Comparison of ENCODE assay signal across 19 mouse cellular contexts in the genomic region with DNA sequence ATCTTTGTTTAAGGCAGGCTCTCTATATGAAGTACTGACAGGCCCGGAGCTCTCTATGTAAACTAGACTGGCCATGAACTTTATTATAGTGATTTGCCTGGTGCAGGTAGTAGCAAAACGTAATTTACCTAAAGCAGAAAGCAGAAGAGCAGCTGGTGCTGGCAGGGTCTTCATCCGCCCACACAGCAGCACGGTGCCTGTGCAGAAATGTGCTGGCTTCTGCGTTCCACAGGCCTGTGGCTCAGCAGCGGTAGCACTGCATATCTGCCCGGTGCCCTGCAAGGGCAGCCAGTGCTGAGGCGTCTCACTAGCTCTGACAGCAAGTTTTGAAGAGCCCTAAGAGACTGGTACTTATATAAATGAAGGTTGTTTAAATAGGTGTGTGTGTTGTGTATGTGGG. TPM values are rescaled to one million over a fixed set of nuclear protein-coding genes. Genes with fewer than 3 reads are reported as not detected.
DNase-seq lines count a peak whose midpoint lies in the region; TF ChIP-seq lines count a peak whose summit lies in the region.
"Had no signal": no experiment of that assay in that cellular context is flagged by ENCODE, and none has a peak within 500 bp of the region (broad histone marks: within the 10 kb centered on the region; RNA-seq: fewer than 3 reads in every experiment).

No protein-coding gene starts in this region.

- intact Hi-C loops in left cerebral cortex, postnatal 10 days (cut with DNase I): no loop called here

- H3K4me3 ChIP-seq in layer of hippocampus, adult 2 months: no peak overlapping the region
- H3K4me3 ChIP-seq: embryonic facial prominence, embryonic 10.5 days; embryonic facial prominence, embryonic 12.5 days; forebrain, embryonic 13.5 days; forebrain, embryonic 15.5 days had no signal

- no peak for TF ChIP-seq CTCF in layer of hippocampus, adult 2 months (conservative IDR thresholded peaks at IDR 0.05)

- H3K27ac ChIP-seq in layer of hippocampus, adult 2 months: peak overlapping the region; percentile 47; the same call in 1 of the 2 replicates
- H3K27ac ChIP-seq: embryonic facial prominence, embryonic 10.5 days; embryonic facial prominence, embryonic 12.5 days; forebrain, embryonic 13.5 days; forebrain, embryonic 15.5 days had no signal

- peak in 1 of 2 experiments; percentile 24 for DNase-seq in layer of hippocampus, adult 2 months (ENCODE audit: low spot score in 2 of 2)
- no peak for DNase-seq in layer of hippocampus, adult 9-10 months (ENCODE audit: low spot score)
- DNase-seq in right cerebral cortex, adult 18-20 months: peak; percentile 32
- no peak for DNase-seq in right cerebral cortex, postnatal 4 days
- peak; percentile 50 for DNase-seq in right cerebral cortex, postnatal 25 days
- DNase-seq in right cerebral cortex, postnatal 36 days (ENCODE audit: low spot score in 2 of 2): no peak
- no peak for DNase-seq in left cerebral cortex, postnatal 10 days (ENCODE audit: extremely low spot score in 1 of 2, low spot score in 2 of 2)
- DNase-seq: adrenal gland, adult 2 months; adrenal gland, postnatal 10 days; adrenal gland, postnatal 25 days; cerebellum, adult 11-12 months; cerebellum, adult 2 months; cerebellum, adult 9-10 months; cerebellum, postnatal 10 days; cerebellum, postnatal 25 days had no signal

RNA-seq across cellular contexts. Expression of gene Crispld2, which starts 36.9 kb away (rescaled TPM):
- total RNA-seq in layer of hippocampus, adult 2 months (2021): 1 to 10 TPM; 2.0 to 2.5 TPM
- 1 to 10 TPM; 2.0 to 2.5 TPM for total RNA-seq in left cerebral cortex, postnatal 10 days (2021)

RNA-seq across cellular contexts. Expression of gene Gm20388, which starts 44.7 kb away (rescaled TPM):
- total RNA-seq in layer of hippocampus, adult 2 months (2021): 1 to 10 TPM; 2.2 to 7.6 TPM
- total RNA-seq in left cerebral cortex, postnatal 10 days (2021): 1 to 10 TPM; 4.4 to 9.0 TPM

RNA-seq across cellular contexts. Expression of gene Usp10, which starts 45.2 kb away (rescaled TPM):
- 10 to 100 TPM; 93.6 to 98.1 TPM for total RNA-seq in layer of hippocampus, adult 2 months (2021)
- 100 to 1,000 TPM in 1 of 2 experiments, 10 to 100 TPM in 1; 94.5 to 114 TPM for total RNA-seq in left cerebral cortex, postnatal 10 days (2021)

Comparison
In these comparisons a context has a peak if more than half of its experiments do, and no peak if none do; other contexts are left out.
1. DNase-seq: peak in right cerebral cortex, adult 18-20 months (single experiment) and right cerebral cortex, postnatal 25 days (single experiment); none in layer of hippocampus, adult 9-10 months (single experiment), right cerebral cortex, postnatal 4 days (single experiment), right cerebral cortex, postnatal 36 days (0 of 2) and left cerebral cortex, postnatal 10 days (0 of 2).